Mouse (Mus musculus): ENCODE data around the gene Med12l.

GRCm38 (mm10) chr3:59010276-59010675 lies 4.7 kb downstream of the Med12l start:
- no peak for TF ChIP-seq TCF3 (IDR thresholded peaks at IDR 0.05; ENCODE audit: insufficient read length, low read depth)
- no peak for TF ChIP-seq POLR2A (IDR thresholded peaks at IDR 0.05; ENCODE audit: insufficient read length, low read depth)
- TF ChIP-seq MAX (IDR thresholded peaks at IDR 0.05; ENCODE audit: low read depth) = no peak
- TF ChIP-seq TCF12 (IDR thresholded peaks at IDR 0.05; ENCODE audit: insufficient read depth, poor library complexity, severe bottlenecking) = no peak
- TF ChIP-seq MYOG (IDR thresholded peaks at IDR 0.05; ENCODE audit: control insufficient read depth in 1 of 3, insufficient read depth in 1 of 3, insufficient read length in 2 of 3, low read depth in 2 of 3) = no peak
- no peak for TF ChIP-seq CEBPB (IDR thresholded peaks at IDR 0.05; ENCODE audit: insufficient read depth, poor library complexity, severe bottlenecking)
- no peak for TF ChIP-seq POLR2AphosphoS2 (IDR thresholded peaks at IDR 0.05; ENCODE audit: insufficient read length, low read depth)
- no peak for TF ChIP-seq E2F4 (IDR thresholded peaks at IDR 0.05; ENCODE audit: insufficient read depth)
